Mouse (Mus musculus) embryonic facial prominence, embryonic 10.5 days (tissue): ENCODE results near the gene Tnks2. TPM values are rescaled to one million over a fixed set of nuclear protein-coding genes. Genes with fewer than 3 reads are reported as not detected.

Source experiments
- DNase-seq: peaks from one replicate; pipeline ENCODE4 v3.0.0-alpha.2; 2017; ENCODE audit warnings: low spot score
- H3K27ac ChIP-seq: fragments of 300-500 bp; sonication (generic); replicated peaks from 2 replicates; pipeline ENCODE4 v1.5.1; 2016; ENCODE audit warnings: mild to moderate bottlenecking
- H3K27me3 ChIP-seq: fragments of 300-500 bp; sonication (generic); replicated peaks from 2 replicates; pipeline ENCODE4 v1.6.1; 2016; ENCODE audit warnings: low read depth, mild to moderate bottlenecking; ENCODE audit not compliant: poor library complexity, severe bottlenecking
- H3K36me3 ChIP-seq: fragments of 300-500 bp; sonication (generic); replicated peaks from 2 replicates; pipeline ENCODE4 v1.6.1; 2016; ENCODE audit warnings: mild to moderate bottlenecking, moderate library complexity
- H3K4me1 ChIP-seq: fragments of 300-500 bp; sonication (generic); 2 replicates; pipeline ENCODE4 v1.6.1; 2016
- H3K4me3 ChIP-seq: fragments of 300-500 bp; sonication (generic); 2 replicates; pipeline ENCODE4 v1.5.1; 2016; ENCODE audit warnings: mild to moderate bottlenecking, moderate library complexity
- H3K9me3 ChIP-seq: fragments of 300-500 bp; sonication (generic); 2 replicates; pipeline ENCODE4 v1.6.1; 2016; ENCODE audit warnings: mild to moderate bottlenecking
- WGBS: fragments of 180-500 bp; shearing (Covaris S2); methylation state at CpG from one replicate; pipeline ENCODE4 v1.1.7; 2016; 5-methylcytosine and 5-hydroxymethylcytosine counted together
- polyA plus RNA-seq: library from polyadenylated mRNA; unstranded; fragments of >200 nt; fragmentation: Nextera tagmentation; extraction: Ambion mirVana; gene quantifications from 2 replicates; pipeline ENCODE4 v1.2.1, GENCODE M21; 2016

Gene Tnks2
- polyA plus RNA-seq = 60.3 and 62.4 TPM in 2 replicates

DNA sequence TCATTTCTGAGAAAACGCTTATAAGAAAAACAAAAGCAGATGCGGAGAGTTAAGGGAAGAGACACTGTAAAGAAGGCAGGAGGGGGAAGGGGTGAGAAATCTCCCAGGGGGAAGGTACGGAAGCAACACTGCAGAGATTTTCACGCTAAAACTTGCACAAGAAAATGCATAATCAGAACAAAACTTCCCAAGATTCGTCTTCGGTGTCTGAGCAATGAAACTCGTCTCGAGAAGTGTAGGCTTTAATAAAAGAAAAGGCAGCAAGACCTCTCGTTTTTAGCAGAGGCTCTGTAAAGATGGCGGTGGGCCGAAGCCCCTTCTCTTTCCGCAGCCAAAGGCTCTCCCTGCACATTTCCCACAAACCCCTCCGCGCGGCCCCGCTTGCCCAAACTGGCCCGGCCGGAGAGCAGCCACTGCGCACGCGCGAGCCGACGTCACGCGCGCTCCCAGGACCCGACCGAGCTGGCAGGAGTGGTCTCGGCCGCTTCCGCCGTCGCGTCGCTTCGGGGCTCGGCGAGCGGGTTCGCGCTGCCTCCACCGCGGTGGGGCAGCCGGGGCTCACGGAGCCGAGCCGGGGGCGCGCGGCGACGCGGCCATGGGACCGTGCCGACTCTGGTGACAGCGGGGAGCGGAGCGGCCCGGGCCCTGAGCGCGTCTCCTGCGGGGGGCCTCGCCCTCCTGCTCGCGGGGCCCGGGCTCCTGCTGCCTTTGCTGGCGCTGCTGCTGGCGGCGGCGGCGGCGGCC lies at the start of gene Tnks2:
Tnks2 (plus strand) TSS at position 445 of the 744 bp plus-strand sequence.
- Histone ChIP-seq H3K4me3 (peak within 1 kb of the TSS; percentile 94), H3K9me3 (no peaks in the 10 kb centered on the region), H3K27ac (peak within 1 kb of the TSS; percentile 98), H3K4me1 (peaks cover 21% of the 10 kb centered on the region), H3K36me3 (peaks cover 12% of the 10 kb centered on the region), H3K27me3 (no peaks in the 10 kb centered on the region)
- DNase-seq = peak; percentile 99
- WGBS = under 1% methylated on average over 73 of the region's 73 CpGs

DNA sequence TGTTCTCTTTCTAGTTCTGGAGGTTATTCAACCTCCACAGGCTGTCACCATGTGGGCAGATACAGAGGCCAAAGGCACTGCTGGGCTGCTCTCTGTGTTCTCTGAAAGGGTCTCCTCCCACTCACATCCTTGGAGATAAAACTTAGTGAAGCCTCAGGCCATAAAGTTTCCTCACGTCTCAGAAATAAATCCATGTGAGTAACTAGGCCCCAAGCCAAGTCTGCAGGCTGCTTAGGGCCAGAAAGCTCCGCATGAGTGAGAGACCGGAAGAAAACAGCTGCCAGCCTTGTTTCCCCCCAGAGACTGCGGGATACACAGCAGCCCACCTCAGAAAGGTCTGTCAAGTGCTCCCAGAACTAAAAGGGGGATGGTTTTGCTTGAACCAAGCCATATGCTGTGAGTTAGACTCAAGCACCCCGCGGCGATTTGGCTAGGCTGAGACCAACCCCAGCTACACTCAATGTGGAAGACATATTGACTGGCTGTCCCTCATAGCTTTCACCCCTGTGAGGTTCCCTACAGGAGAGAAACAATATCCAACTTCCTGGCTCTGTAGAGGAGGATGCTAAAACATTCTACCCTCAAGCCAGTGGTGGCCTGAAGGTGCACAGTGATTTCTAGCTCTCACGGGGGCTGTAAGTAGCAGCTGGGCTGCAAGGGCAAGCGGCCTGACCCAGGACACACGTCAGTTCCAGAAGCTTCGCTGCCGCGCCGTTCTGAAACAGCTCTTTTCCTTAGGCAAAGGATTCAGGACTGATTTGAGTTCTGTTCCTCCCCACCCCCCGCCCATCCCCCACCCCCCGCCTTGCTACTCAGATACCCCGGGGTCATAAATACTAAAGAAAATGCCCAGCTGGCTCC lies 43.9 kb upstream of the Tnks2 start:
- no peak overlapping the region for H3K27ac ChIP-seq
- 81% methylated on average over 17 of the region's 17 CpGs for WGBS
- no peaks in the 10 kb centered on the region for H3K27me3 ChIP-seq
- no peak for DNase-seq
- no peak overlapping the region for H3K4me3 ChIP-seq
- H3K4me1 ChIP-seq = peaks cover 9% of the 10 kb centered on the region
- no peaks in the 10 kb centered on the region for H3K9me3 ChIP-seq
- H3K36me3 ChIP-seq = no peaks in the 10 kb centered on the region

DNA sequence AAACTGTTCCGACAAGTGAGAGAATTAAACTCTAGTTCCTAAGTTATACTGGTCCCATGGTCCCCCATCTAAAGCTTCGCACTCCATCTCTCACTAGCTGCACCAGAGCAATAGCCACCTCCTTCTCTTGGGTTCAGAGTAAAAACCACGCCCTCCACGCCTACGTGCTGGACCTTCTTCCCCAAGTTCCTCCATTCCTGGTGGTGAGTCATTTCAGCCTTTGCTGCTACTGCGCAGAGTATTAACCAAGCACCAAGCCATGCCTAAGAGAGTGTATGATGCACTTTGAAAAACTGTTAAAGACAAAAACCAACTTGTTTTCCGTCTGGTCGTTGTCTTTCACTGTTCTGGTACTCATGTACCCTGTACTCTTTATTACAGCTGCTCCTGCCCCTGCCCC lies 41.4 kb upstream of the Tnks2 start:
- Histone ChIP-seq H3K4me3 (no peak overlapping the region), H3K36me3 (no peaks in the 10 kb centered on the region), H3K27me3 (no peaks in the 10 kb centered on the region), H3K27ac (no peak overlapping the region), H3K9me3 (no peaks in the 10 kb centered on the region), H3K4me1 (peaks cover 9% of the 10 kb centered on the region)
- DNase-seq = no peak
- 88% methylated on average over 8 of the region's 8 CpGs for WGBS

DNA sequence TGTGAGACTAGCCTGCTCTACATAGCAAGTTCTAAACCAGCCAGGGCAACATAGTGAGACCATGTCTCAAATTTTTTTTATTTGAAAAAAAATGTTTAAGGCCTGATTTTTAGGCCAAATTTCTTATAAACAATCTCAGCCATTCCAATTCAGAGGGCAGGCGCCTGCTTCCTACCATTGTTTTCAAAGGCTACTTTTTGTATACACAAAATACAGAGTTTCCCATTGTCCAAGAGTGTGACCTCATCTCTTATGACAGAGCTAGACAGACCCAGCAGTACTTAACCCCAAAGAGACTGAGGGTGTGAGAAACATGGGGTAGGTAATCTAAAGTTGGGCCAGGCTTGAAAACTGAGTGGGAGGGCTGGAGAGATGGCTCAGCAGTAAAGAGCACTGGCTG lies 40.6 kb upstream of the Tnks2 start:
- WGBS = 77% methylated on average over 1 of the region's 1 CpGs
- no peaks in the 10 kb centered on the region for H3K36me3 ChIP-seq
- no peak overlapping the region for H3K27ac ChIP-seq

DNA sequence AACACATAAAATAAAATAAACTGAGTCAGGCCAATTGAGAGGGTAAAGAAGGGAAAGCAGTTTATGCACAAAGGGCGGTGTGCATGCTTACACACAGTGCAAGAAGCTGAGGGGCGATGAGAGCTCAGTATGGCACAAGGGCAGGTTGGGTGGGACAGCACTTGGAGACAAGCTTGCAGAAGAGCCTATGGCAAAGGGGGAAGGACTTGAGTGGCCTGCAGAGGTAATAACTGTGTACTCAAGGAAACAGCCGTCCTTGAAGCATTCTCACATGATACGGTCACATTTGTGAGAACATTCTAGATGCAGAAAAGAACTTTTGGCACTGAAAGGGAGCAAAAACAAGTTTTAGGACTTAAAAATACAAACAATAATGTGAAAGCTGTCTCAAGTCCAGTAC lies 40.0 kb upstream of the Tnks2 start:
- H3K9me3 ChIP-seq = no peaks in the 10 kb centered on the region
- no peak overlapping the region for H3K4me3 ChIP-seq
- H3K27me3 ChIP-seq = no peaks in the 10 kb centered on the region
- H3K4me1 ChIP-seq = peaks cover 9% of the 10 kb centered on the region
- no peaks in the 10 kb centered on the region for H3K36me3 ChIP-seq
- 89% methylated on average over 4 of the region's 4 CpGs for WGBS
- no peak overlapping the region for H3K27ac ChIP-seq
- DNase-seq = no peak

More for the DNA sequence above, 40.6 kb upstream of the Tnks2 start:
- H3K9me3 ChIP-seq = no peaks in the 10 kb centered on the region
- H3K27me3 ChIP-seq = no peaks in the 10 kb centered on the region
- peaks cover 9% of the 10 kb centered on the region for H3K4me1 ChIP-seq
- DNase-seq = no peak
- no peak overlapping the region for H3K4me3 ChIP-seq

DNA sequence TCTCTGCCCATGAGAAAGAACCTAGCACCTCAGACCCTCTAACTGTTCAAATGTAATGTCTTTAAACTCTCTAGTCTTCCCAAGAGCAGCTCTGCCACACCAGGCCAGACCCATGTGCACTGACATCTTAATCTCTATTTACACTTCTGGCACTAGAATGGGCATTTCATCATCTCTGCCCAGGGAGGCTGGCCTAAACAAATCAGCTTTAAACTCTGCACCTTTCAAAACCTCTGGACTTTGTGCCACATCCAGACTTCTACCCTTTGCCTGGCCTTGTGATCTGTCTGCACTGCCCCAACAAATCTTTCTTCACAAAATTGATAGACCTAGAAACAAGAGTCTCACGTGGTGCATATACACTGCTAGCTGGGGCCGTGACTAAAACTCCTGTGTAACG lies 38.8 kb upstream of the Tnks2 start:
- Histone ChIP-seq H3K27me3 (no peaks in the 10 kb centered on the region), H3K9me3 (no peaks in the 10 kb centered on the region), H3K4me1 (peaks cover 4% of the 10 kb centered on the region), H3K27ac (no peak overlapping the region), H3K36me3 (no peaks in the 10 kb centered on the region), H3K4me3 (no peak overlapping the region)
- 84% methylated on average over 3 of the region's 3 CpGs for WGBS
- no peak for DNase-seq

DNA sequence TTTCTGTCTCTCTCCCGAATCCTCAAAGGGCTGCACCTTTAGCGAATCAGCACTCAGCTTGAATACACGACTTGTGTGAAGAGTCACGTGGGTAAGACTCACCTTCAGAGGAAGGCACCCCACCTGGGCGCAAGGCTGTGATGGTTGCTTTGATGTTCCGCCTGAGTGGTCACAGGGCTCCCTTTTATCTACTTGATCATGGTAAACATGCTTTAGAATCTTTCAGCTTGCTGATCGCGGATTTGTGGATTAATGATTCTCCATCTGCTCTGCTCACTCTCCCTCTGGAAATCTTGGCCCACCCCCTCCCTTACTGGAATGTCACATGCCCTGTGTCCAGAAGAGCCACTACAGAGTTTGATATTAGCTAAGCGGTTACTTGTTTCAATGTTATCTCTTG lies 37.1 kb upstream of the Tnks2 start:
- Histone ChIP-seq H3K36me3 (no peaks in the 10 kb centered on the region), H3K4me3 (no peak overlapping the region), H3K27ac (no peak overlapping the region), H3K4me1 (no peaks in the 10 kb centered on the region), H3K9me3 (no peaks in the 10 kb centered on the region), H3K27me3 (no peaks in the 10 kb centered on the region)
- WGBS = 79% methylated on average over 9 of the region's 9 CpGs
- DNase-seq = no peak

DNA sequence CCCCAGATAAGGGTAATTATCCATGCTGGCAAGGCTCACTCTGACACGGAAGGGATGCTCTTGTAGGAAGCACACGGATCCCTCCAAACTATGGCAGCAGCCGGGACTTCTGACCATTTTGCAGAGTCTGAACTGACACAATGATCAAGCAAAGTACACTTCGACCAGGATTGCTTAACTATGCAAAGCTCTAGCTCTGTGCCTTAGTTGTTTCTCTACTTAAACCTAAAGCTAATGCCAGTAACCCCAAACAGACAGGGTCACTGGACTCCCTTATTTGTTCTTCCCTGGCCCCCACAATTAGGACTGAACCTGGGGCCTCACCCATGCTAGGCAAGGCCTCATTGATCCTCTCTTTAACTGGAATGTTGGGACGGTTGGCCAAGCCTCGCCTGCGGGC lies 33.7 kb upstream of the Tnks2 start:
- WGBS = 85% methylated on average over 7 of the region's 7 CpGs
- Histone ChIP-seq H3K36me3 (no peaks in the 10 kb centered on the region), H3K4me3 (no peak overlapping the region), H3K27ac (no peak overlapping the region), H3K27me3 (no peaks in the 10 kb centered on the region), H3K9me3 (no peaks in the 10 kb centered on the region), H3K4me1 (no peaks in the 10 kb centered on the region)
- no peak for DNase-seq

DNA sequence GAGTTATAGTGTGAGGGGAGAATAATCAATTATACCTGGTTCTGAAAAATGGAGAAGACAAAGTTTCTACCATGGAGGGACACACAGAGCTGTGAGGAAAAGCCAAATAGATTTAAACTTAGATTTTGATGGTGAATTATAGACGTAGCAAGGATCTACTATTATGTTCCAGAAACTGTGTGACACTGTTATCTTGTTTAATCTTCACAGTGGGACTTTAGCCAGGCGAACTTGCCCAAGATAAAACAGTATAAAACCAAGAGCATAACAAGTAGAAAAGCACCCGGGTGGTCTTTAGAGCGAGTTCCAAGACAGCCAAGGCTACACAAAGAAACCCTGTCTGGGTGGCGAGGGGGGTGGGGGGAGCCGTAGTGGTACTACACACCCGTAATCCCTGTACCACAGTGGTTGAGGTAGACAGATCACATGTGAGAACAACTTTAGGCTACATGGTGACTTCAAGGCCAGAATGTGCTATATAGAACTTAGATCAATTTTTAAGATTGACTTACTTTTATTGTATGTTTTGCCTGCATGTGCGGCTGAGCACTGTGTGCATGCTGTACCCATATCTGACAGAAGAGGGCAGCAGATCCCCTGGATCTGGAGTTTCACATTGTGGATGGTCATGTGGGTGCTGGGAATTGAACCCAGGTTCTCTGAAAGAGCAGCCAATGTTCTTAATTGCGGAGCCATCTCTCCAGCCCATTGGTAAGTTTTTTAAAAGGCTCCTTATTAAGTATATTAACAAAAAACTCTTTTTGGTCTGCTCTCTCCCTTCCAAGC lies 32.0 kb upstream of the Tnks2 start:
- DNase-seq = no peak
- Histone ChIP-seq H3K36me3 (no peaks in the 10 kb centered on the region), H3K4me1 (no peaks in the 10 kb centered on the region), H3K4me3 (no peak overlapping the region), H3K27me3 (no peaks in the 10 kb centered on the region), H3K27ac (no peak overlapping the region), H3K9me3 (no peaks in the 10 kb centered on the region)
- WGBS = 88% methylated on average over 9 of the region's 9 CpGs

DNA sequence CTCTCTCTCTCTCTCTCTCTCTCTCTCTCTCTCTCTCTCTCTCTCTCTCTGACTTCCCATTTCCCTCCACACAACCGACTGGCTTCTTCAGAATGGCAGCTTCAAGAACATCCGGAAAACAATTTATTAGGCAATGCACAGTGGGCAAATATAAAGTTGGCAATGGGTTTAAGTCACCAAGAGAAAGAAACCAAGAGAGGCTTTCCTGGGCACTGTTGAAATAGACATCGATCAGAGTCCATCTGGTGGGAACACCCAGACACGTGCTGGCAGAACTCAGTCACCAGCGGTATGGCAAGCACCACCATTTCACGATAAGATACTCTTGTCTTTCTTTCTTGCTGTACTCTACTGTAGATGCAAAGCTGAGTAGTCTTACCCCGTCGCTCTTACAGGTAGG lies 30.6 kb upstream of the Tnks2 start:
- WGBS = 95% methylated on average over 8 of the region's 8 CpGs
- no peaks in the 10 kb centered on the region for H3K27me3 ChIP-seq
- no peak for DNase-seq

DNA sequence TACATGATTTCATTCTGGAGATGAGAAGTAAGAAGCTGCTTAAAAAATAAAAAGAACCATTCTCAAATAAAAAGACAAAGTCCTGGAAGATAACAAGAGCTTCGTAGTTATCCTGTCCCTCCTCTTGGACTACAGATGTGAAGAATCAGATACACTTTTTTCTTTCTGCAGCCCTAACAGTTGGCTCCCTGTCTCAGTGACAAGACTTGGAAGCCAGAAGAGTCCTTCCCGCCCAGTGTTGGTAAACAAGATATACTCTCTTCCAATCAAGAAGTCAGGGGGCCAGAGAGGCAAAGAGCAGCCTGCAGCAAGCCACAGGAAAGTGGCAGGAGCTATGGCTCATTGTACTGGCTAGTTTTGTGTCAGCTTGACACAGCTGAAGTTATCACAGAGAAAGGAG lies 27.2 kb upstream of the Tnks2 start:
- Histone ChIP-seq H3K27ac (no peak overlapping the region), H3K4me1 (no peaks in the 10 kb centered on the region), H3K27me3 (no peaks in the 10 kb centered on the region), H3K36me3 (no peaks in the 10 kb centered on the region), H3K4me3 (no peak overlapping the region), H3K9me3 (no peaks in the 10 kb centered on the region)
- DNase-seq = no peak
- WGBS = 74% methylated on average over 2 of the region's 2 CpGs

More for the DNA sequence above, 30.6 kb upstream of the Tnks2 start:
- no peaks in the 10 kb centered on the region for H3K36me3 ChIP-seq
- no peaks in the 10 kb centered on the region for H3K9me3 ChIP-seq
- no peak overlapping the region for H3K4me3 ChIP-seq
- no peak overlapping the region for H3K27ac ChIP-seq
- H3K4me1 ChIP-seq = no peaks in the 10 kb centered on the region

DNA sequence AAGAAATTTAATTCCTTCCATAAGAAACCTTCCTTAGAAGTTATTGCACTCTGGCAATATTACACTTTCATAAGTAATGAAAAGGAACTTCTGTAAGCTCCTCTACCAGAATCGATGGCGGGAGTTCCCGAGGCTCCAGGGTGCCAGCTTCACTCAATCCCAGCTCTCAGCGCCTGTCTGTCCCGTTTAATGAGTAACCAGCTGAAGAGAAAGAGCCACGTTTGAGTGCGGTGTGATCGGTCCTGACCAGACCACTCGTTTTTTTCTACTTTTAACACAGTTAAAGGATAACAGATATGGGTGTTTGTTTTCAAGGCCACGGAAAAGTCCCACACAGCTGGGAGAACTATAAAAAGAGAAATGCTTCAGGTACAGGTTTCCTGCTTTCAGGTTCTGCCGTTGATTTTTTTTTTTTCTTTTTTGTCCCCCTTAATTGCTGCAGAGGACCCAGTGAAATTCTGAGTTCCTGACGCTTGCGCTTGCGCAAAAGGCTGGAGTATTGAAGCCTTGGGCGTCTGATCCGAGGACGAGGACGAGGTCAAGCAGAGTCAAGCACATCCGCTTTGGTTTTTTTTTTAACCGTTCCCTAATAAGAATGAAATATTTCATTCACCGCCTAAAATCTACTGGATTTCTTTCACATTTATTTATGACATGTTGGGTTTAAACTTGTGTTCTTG lies 25.5 kb upstream of the Tnks2 start:
- H3K9me3 ChIP-seq = no peaks in the 10 kb centered on the region
- H3K27me3 ChIP-seq = no peaks in the 10 kb centered on the region
- H3K4me1 ChIP-seq = no peaks in the 10 kb centered on the region
- H3K4me3 ChIP-seq = no peak overlapping the region
- no peak for DNase-seq
- no peak overlapping the region for H3K27ac ChIP-seq
- H3K36me3 ChIP-seq = no peaks in the 10 kb centered on the region
- WGBS = 67% methylated on average over 21 of the region's 21 CpGs
